Mouse (Mus musculus) thymus, postnatal 14 days (tissue): ENCODE results near the gene Snrpc.

Experiments
- DNase-seq: peaks from one replicate; pipeline ENCODE4 v3.0.0; 2021

Gene Snrpc

GRCm38 (mm10) chr17:27866737-27867136 lies 28.8 kb downstream of the Snrpc start:
- DNase-seq: no peak

DNA sequence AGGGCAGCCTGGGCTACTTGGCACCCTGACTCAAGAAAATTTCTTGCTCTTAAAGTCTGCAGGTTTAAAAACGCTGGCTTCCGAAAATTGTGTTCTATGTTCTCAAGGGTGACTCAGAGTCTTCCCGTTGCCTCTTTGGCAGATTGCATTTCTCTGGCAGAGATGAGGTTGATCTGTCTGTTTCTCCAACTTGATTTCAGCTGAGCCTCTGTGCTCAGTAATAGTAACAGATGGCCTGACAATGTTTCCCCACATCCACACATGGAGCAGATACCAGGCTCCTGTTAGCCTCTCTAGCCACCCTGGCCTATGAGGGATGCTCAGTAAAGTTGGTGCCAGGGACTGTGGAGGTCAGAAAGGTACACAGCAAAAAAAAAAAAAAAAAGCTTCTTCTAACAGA lies 33.9 kb downstream of the Snrpc start:
- DNase-seq: no peak

- no peak for DNase-seq
Measured at GRCm38 (mm10) chr17:27873583-27873982, 35.6 kb downstream of the Snrpc start.

- no peak for DNase-seq
Measured at GRCm38 (mm10) chr17:27874510-27874909, 36.6 kb downstream of the Snrpc start.

DNA sequence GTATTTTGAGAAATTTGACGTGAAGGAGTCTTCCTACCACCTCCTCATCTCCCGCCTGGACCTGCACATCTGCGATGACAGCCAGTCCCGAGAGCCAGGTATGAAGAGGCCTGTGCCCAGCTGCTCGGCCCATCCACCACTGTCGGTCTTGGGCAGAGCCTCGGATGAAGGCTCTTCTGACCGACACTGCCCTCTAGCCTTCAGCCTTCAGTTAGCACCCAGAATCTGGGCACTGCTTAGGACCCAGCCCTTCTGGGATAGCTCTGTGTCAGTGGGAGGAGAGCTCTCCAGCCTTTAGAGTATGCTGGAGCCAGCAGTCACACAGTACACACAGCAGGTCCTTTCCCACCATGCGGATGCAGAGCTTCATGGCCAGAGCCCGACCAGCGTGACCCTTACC lies 43.6 kb downstream of the Snrpc start:
- DNase-seq: no peak

DNA sequence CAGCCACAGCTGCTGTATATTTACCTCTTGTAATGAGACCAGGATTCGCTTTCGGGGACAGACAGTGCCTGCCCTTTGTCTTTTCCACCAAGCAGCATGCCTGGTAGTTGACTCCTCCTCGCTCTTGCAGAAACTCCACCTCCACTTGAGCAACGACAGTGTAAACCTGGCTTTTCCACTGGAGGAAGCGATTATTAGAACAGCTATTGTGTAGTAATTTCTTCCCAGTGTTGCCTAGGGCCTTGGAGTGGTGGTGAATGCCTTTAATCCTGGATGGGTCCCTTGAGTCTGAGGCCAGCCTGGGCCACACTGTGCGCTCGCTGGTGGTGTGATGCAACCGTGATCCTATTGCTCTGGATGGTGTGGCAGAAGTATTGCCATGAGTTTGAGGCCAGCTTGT lies 45.2 kb downstream of the Snrpc start:
- no peak for DNase-seq

DNA sequence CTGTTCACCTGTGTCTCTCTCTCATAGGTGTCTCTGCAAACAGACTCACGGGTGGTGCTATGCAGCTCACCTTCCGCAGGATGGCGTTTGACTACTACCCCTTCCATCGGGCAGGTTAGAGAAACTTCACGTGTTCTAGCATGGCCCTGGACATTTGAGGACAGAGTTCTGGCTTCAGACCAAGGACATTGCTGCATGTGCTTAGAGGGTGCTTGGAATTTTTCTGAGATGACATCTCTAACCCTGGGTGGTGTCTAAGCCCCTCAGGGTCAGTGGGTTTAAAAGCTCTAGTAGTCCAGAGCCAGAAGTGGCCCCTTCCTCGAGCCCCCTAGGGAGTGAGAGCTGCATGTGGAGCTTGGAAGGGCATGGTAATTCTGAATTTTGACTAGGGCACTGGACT lies 46.0 kb downstream of the Snrpc start:
- no peak for DNase-seq

GRCm38 (mm10) chr17:27886499-27887210 lies 48.7 kb downstream of the Snrpc start:
- no peak for DNase-seq
